Mouse (Mus musculus) WW6 (cell line): ENCODE measurements around the gene Tssk6.
"Not testable (repeated sequence)": the region's sequence is repeated elsewhere in the genome, so short reads cannot be mapped to it uniquely, and the experiment has no call there.

Source experiments
- DNase-seq: peaks from one replicate; pipeline ENCODE4 v3.0.0-alpha.2; 2013; ENCODE audit warnings: low read depth, low spot score

Gene Tssk6

DNA sequence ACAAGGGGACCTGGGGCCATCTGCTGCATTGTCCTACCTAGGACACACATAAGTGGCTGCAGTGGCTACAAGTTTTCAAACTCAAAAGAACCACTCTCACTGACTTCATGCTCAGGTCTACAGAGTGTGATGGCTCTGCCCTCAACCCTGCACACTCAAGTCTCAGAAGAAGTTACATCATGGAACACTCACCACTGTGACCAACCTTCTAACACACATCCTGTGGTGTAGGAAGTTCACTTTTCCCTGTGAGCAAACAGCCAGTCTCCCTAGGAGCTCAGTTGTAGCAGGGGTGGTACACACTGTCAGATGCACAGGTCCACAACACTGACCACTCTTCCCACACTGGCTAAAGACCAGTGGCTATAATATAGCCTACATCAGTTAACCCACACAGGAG lies 16.5 kb downstream of the Tssk6 start:
- no peak for DNase-seq

DNA sequence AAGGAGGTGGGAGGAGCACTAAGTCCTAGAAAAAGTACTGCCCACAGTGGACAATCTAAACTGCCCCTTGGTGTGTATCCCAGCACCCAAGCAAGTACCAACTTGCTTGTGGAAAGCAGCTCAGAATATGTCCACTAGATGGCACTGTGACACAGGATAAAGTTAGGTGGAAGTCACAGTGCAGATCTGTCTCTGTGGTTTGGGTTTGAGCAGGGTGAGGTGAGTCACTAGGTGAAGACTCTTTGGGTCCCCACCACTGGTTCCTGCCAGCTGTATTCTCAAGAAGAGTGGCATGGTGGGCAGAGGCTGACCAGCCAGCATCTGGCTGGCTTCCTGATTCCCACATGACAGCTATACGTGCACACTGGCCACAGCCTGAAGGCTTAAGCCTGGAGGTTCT lies 17.0 kb downstream of the Tssk6 start:
- DNase-seq = peak; percentile 79

DNA sequence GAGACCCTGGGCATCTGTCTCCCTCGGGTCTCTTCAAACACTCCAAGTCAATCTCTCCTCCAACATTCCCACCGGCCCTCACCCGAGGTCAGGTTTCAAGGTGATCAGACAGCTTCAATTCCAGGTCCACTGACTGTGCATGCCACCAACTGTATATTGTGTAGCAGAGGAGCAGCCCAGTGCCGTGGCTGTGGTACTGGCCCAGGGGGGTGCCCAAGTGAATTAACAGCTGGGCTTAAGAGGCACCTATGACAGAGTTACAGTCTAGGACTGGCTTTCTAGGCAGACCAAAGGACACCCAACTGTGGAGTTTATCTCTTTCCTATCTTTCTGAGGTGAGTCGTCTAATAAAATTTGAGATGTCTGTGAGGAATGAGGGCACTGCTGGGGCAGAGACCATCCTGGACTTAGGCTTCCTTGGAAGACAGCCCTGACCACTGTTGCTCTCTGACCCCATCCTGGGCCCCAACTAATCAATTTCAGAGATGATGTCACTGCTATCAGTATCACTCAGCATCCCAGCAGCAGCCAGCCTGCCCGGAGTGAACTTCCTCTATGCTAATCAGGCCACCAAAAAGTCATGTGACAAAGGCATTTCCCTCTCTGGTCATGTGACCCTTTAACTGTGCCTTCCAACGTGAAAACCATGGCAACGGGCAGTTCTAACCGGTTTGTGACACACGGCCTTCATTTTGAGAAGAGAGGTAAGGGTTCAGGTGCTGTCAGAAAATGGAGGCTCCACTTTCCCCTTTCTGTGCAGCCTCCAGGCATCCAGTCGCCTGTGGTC lies 18.1 kb downstream of the Tssk6 start:
- peak; percentile 75 for DNase-seq

DNA sequence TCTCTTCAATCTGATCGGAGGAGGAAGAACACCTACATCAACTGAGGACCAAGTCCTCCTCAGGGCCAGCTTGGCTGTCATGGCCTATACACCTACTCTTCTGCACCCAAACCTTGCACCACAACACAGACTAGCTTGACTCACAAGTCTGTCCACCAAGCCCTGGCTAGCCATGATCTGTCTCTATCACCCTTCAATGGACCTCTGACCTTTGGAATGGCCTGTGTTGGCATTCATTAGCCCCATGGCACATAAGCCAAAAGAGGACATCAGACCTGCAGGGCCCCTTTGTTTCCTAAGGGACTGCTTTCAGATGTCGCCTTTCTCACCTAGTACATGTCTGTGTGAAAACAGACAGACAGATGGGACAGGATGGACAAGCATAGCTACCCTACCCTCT lies 19.2 kb downstream of the Tssk6 start:
- DNase-seq = no peak

DNA sequence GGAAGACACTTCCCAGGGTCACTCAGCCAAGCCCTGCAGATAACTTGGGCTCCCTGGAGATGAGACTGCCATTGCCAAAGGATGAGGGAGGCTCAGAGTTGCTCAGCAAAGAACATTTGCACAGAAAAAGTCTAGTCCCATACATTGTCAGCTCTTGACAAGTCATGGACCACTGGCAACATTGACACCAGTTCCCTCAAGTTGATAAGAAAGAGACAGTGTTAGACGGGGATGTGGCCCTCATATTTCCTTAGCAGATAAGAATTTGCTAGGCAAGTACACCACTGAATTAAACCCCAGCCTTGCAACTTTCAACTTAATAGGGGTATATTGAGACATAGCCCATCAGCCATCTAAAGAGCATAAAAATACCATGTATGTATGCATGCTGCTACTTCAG lies 22.0 kb downstream of the Tssk6 start:
- no peak for DNase-seq

- DNase-seq = no peak
Observed at GRCm38 (mm10) chr8:69926901-69927300, 24.9 kb downstream of the Tssk6 start.

DNA sequence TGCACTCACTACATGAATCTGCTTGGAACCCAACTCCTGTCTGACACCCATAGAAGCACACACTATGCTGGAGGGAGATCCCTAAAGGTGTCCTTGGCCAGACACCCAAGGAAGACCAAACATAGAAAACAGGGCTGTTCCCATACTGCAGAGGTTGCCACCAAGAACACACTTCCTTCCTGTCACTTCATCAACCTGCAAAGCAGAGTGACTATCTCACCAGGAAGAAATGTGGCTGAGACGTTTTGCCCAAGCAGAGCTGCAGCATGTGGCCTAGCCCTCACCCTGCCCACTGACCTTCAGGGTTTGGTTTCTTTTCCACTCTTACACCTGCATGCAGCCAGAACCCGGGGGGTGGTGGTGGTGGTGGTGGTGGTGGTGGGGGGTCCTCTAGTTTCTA lies 31.8 kb downstream of the Tssk6 start:
- DNase-seq = no peak

DNA sequence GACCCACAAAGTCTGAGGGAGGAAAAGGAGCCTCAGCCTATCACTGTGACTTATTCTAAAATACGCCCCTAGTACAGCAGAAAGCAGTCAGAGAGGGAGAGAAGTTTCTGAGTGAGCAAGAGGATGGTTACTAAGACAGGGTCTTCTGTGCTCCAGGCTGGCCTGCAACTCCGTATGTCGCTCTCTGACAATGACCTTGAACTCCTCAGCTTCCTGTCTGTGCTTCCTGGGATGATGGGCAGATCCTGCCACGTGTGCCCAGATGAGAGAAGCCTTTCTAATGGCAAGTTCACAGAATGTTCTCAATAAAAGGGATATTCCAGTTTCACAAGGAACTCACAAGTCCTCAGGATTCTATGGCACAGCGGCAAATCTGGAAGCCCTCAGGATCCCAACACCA lies 32.6 kb downstream of the Tssk6 start:
- DNase-seq = no peak

DNA sequence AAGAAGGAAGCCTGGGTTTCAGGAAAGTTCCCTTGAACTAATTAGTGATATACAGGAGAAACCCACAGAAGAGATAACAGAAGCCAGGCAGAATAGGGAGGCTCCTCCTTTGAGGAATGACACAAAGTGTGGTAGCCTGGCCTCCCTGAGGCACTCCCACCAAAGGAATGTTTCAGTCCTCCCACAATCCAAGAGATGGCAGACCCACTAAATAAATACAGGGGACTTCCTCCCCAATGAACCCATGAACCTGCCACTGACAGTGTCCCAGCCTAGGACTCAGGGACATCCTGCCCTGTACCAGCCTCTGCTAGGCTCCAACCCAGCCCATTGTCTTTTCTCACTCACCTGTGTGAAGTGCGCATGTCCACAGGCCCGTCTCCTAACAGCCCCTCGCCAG lies 33.4 kb downstream of the Tssk6 start:
- no peak for DNase-seq

DNA sequence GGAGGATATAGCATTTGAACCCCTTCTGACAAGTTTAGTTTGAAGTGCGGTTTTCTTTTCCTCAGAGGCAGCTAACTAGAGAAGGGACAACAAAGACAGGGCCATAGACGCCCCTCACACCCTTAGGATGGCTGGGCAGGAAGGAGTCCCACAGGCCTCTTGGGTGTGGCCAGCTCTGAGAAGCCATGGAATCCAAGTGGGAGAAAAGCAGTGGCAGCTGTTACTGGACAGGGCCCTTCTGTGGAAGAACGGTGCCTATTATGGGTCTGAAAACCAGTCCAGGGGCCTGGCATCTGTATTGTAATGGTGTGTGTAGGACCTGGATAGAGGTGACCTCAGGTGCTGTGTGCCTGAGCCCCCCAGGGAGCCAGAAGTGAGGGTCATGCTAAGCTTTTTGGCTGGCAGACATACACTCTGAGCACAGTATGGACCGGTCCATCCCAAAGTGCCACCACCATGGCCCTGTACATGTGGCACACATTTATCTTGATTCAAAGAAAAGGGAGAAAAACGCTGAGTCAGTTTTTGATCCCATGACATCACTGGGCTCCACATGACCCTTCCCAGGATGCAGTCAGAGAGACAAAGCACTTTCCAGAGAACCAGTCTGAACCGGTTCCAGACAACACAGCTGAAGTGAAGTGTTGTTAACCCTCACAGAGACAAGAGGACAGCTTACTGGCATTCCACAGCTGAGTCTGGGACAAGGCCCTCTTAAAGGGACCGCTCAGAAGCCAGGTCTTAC lies 34.2 kb downstream of the Tssk6 start:
- peak; percentile 93 for DNase-seq

- no peak for DNase-seq
Observed at GRCm38 (mm10) chr8:69937466-69937865, 35.5 kb downstream of the Tssk6 start.

DNA sequence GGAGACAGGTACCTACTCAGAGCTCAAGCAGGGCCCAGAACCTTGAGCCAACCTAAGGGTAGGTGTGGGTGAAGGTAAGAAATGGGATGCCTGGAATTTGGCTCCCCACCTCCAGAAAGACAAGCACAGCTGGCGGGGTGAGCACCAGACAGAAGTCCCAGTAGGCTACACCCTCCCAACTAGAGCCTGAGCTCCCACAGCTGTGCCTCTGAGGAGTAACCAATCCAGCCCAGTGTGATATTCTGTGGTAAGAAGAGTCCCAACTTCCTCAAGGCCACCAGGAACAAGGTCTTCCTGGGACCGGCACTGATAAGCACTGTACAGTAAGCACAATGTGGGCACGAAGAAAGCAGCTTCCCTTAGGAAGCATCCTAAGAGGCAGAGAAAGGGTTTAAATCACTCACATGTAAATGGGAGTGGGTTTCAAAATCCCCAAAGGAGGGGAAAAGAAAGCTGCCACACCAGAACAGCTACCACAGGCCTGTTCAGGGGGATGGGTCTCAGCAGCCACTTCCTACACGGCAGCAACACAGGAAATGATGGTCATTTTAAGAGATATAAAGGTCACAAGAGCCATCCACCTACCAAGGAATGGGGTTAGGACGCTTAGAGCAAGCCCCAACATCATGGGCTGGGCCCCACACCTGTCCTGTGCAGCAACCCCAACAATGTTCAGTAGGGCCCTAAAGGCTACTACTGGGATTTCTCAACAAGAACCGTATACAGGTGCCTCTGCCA lies 36.4 kb downstream of the Tssk6 start:
- no peak for DNase-seq

GRCm38 (mm10) chr8:69939633-69940032 lies 37.6 kb downstream of the Tssk6 start:
- no peak for DNase-seq

GRCm38 (mm10) chr8:69940386-69940785 lies 38.4 kb downstream of the Tssk6 start:
- DNase-seq = no peak

DNA sequence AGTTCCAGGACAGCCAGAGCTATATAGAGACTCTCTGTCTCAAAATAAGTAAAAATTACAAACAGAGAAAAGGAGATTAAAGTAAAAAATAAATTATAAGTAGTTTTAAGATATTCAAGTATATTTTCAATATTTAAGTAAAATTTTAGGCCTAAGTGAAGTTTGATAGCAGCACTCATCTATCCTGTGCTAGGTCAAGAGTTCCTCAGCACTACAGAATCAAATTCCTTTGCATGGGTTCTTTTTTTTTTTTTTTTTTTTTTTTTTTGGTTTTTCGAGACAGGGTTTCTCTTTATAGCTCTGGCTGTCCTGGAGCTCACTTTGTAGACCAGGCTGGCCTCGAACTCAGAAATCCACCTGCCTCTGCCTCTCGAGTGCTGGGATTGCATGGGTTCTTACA lies 40.5 kb downstream of the Tssk6 start:
- not testable (repeated sequence) for DNase-seq

- DNase-seq = no peak
Observed at GRCm38 (mm10) chr8:69950300-69950699, 48.3 kb downstream of the Tssk6 start.
